Mouse (Mus musculus) T-cell, adult 2 months (primary cell): ENCODE data around the gene Gm17654.
"Not testable (repeated sequence)": the region's sequence is repeated elsewhere in the genome, so short reads cannot be mapped to it uniquely, and the experiment has no call there.

Experiments
- DNase-seq: peaks from one replicate; pipeline ENCODE4 v3.0.0; 2022; ENCODE audit warnings: low spot score

Gm17654 gene

GRCm38 (mm10) chr14:43579046-43579445 is at the start of gene Gm17654:
Gm17654 (minus strand) TSS chr14:43579146.
- DNase-seq = not testable (repeated sequence)

GRCm38 (mm10) chr14:43607913-43608312 is 29.0 kb upstream of the Gm17654 start, which contains the start of gene Gm10375:
Gm10375 (minus strand) TSS chr14:43608013.
- DNase-seq = not testable (repeated sequence)

GRCm38 (mm10) chr14:43577969-43578368 is 977 bp downstream of the Gm17654 start:
- not testable (repeated sequence) for DNase-seq

GRCm38 (mm10) chr14:43552271-43552670 is 26.7 kb downstream of the Gm17654 start:
- DNase-seq = not testable (repeated sequence)

- not testable (repeated sequence) for DNase-seq
Observed at GRCm38 (mm10) chr14:43546281-43546680, 32.7 kb downstream of the Gm17654 start.

- not testable (repeated sequence) for DNase-seq
Observed at GRCm38 (mm10) chr14:43543276-43543675, 35.7 kb downstream of the Gm17654 start, which contains the start of gene Gm5799. Gm5799 (plus strand) TSS chr14:43543576.

GRCm38 (mm10) chr14:43538144-43538543 is 40.8 kb downstream of the Gm17654 start:
- DNase-seq = not testable (repeated sequence)

- not testable (repeated sequence) for DNase-seq
Observed at GRCm38 (mm10) chr14:43532387-43532786, 46.6 kb downstream of the Gm17654 start.

GRCm38 (mm10) chr14:43532011-43532383 is 46.9 kb downstream of the Gm17654 start:
- DNase-seq = not testable (repeated sequence)

- DNase-seq = not testable (repeated sequence)
Observed at GRCm38 (mm10) chr14:43531052-43532010, 47.6 kb downstream of the Gm17654 start.
